Mouse (Mus musculus) cerebral cortex, adult 2 months (tissue): ENCODE data around the gene Cacng2.

Source experiments
- WGBS: fragments of 180-500 bp; shearing (Covaris S2); methylation state at CpG from one replicate; pipeline ENCODE4 v1.1.7; 2018; 5-methylcytosine and 5-hydroxymethylcytosine counted together

Cacng2 gene

GRCm38 (mm10) chr15:77955440-77956403, 164.1 kb downstream of the Cacng2 start:
- 10% methylated on average over 52 of the region's 52 CpGs for WGBS

GRCm38 (mm10) chr15:77954362-77954761, 165.5 kb downstream of the Cacng2 start:
- WGBS, result 77% methylated on average over 2 of the region's 2 CpGs

- WGBS, result 64% methylated on average over 3 of the region's 3 CpGs
Observed at GRCm38 (mm10) chr15:77952921-77953320, 166.9 kb downstream of the Cacng2 start.

- WGBS, result 86% methylated on average over 7 of the region's 7 CpGs
Observed at GRCm38 (mm10) chr15:77949061-77949460, 170.8 kb downstream of the Cacng2 start.

GRCm38 (mm10) chr15:77945711-77946110, 174.1 kb downstream of the Cacng2 start:
- 86% methylated on average over 4 of the region's 4 CpGs for WGBS
